Mouse (Mus musculus): ENCODE measurements around the gene Sh2d3c.

GRCm38 (mm10) chr2:32671147-32671546 lies 49.7 kb upstream of the Sh2d3c start:
- TF ChIP-seq GATA1 (IDR thresholded peaks at IDR 0.05; ENCODE audit: borderline replicate concordance, low read length) (no peak), FLI1 (IDR thresholded peaks at IDR 0.05; ENCODE audit: low read length) (no peak)

Data from megakaryocyte, embryonic 14.5 days (primary cell).